ENCODE assay signal across 8 mouse cellular contexts in the genomic region with DNA sequence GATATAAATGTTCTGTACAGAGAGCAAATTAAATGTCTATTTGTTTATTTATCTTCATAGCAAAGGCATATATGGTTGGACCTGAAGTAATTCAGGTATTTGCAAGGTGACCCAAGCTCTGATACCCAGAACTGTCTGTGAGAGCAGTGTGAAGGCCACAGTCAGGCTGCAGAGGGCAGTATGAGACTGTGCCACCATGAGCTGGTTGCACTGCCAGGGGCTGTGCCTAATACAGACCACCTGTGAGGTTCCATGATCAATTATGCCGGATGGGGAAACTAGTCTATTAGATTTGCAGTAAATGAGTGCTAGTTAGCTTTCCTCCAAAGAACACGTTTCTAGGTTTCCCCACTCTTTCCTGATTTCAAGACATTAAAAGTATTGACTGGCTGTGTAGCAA.
DNase-seq lines count a peak whose midpoint lies in the region; ATAC-seq and TF ChIP-seq lines count a peak whose summit lies in the region.

No protein-coding gene starts in this region.

- ATAC-seq in lung, embryonic 14.5 days (ENCODE audit: insufficient read depth) = no peak
- peak; percentile 72; the same call in 1 of the 2 replicates for ATAC-seq in hindbrain, embryonic 14.5 days (ENCODE audit: low FRiP score)
- ATAC-seq in neural tube, embryonic 12.5 days (ENCODE audit: low FRiP score, low read depth) = peak; percentile 67
- no peak for ATAC-seq in erythroblast, adult 5-6 weeks (replicated peaks; ENCODE audit: low FRiP score, poor library complexity, severe bottlenecking)

- H3K36me3 ChIP-seq in lung, embryonic 14.5 days (ENCODE audit: insufficient read depth) = no peaks in the 10 kb centered on the region
- H3K36me3 ChIP-seq in hindbrain, embryonic 14.5 days (replicated peaks; ENCODE audit: control insufficient read depth, insufficient read depth) = no peaks in the 10 kb centered on the region
- no peaks in the 10 kb centered on the region for H3K36me3 ChIP-seq in neural tube, embryonic 12.5 days

- H3K4me2 ChIP-seq in lung, embryonic 14.5 days = no peak overlapping the region
- no peak overlapping the region for H3K4me2 ChIP-seq in hindbrain, embryonic 14.5 days (replicated peaks)
- H3K4me2 ChIP-seq in neural tube, embryonic 12.5 days (replicated peaks) = no peak overlapping the region

- peak; percentile 74 to 76 for DNase-seq in cerebellum, postnatal 10 days
- DNase-seq in cerebellum, adult 9-10 months = no peak
- DNase-seq in lung, embryonic 14.5 days = peak; percentile 60
- DNase-seq in lung, adult 18-20 months = no peak
- DNase-seq in hindbrain, embryonic 14.5 days (ENCODE audit: low spot score) = peak; percentile 73
- DNase-seq in spleen, postnatal 36 days (ENCODE audit: low spot score in 2 of 2) = no peak

- H3K9ac ChIP-seq in lung, embryonic 14.5 days = no peak overlapping the region
- no peak overlapping the region for H3K9ac ChIP-seq in hindbrain, embryonic 14.5 days
- no peak overlapping the region for H3K9ac ChIP-seq in neural tube, embryonic 12.5 days

- H3K27me3 ChIP-seq in lung, embryonic 14.5 days (ENCODE audit: insufficient read depth, low read length) = no peaks in the 10 kb centered on the region
- H3K27me3 ChIP-seq in hindbrain, embryonic 14.5 days (ENCODE audit: control insufficient read depth, insufficient read depth, low read length) = no peaks in the 10 kb centered on the region
- no peaks in the 10 kb centered on the region for H3K27me3 ChIP-seq in neural tube, embryonic 12.5 days (replicated peaks)

- H3K9me3 ChIP-seq in lung, embryonic 14.5 days (ENCODE audit: low read depth, low read length) = no peaks in the 10 kb centered on the region
- no peaks in the 10 kb centered on the region for H3K9me3 ChIP-seq in hindbrain, embryonic 14.5 days (ENCODE audit: control insufficient read depth, low read length)
- H3K9me3 ChIP-seq in neural tube, embryonic 12.5 days = no peaks in the 10 kb centered on the region

- 33% methylated on average over 2 of the region's 2 CpGs for WGBS in lung, embryonic 14.5 days
- WGBS in hindbrain, embryonic 14.5 days = 41% methylated on average over 2 of the region's 2 CpGs
- 49% methylated on average over 2 of the region's 2 CpGs for WGBS in neural tube, embryonic 12.5 days

- peak; percentile 78 for TF ChIP-seq CTCF in lung, embryonic 14.5 days (IDR thresholded peaks at IDR 0.05; ENCODE audit: low read depth)

- no peak overlapping the region for H3K4me3 ChIP-seq in lung, embryonic 14.5 days (ENCODE audit: low read depth, low read length)
- no peak overlapping the region for H3K4me3 ChIP-seq in hindbrain, embryonic 14.5 days (replicated peaks; ENCODE audit: low read length)
- H3K4me3 ChIP-seq in neural tube, embryonic 12.5 days = no peak overlapping the region

- no peak overlapping the region for H3K27ac ChIP-seq in lung, embryonic 14.5 days (ENCODE audit: low read depth)
- no peak overlapping the region for H3K27ac ChIP-seq in hindbrain, embryonic 14.5 days
- H3K27ac ChIP-seq in neural tube, embryonic 12.5 days = no peak overlapping the region

- H3K4me1 ChIP-seq in lung, embryonic 14.5 days (ENCODE audit: insufficient read depth) = no peaks in the 10 kb centered on the region
- H3K4me1 ChIP-seq in hindbrain, embryonic 14.5 days (replicated peaks; ENCODE audit: control insufficient read depth, insufficient read depth, low read length) = peaks cover 11% of the 10 kb centered on the region; the same call in 1 of the 2 replicates
- peaks cover 5% of the 10 kb centered on the region for H3K4me1 ChIP-seq in neural tube, embryonic 12.5 days

Comparison
In these comparisons a context has a peak if more than half of its experiments do, and no peak if none do; other contexts are left out.
1. DNase-seq: peak in cerebellum, postnatal 10 days (2 of 2), lung, embryonic 14.5 days (single experiment) and hindbrain, embryonic 14.5 days (single experiment); none in cerebellum, adult 9-10 months (single experiment), lung, adult 18-20 months (0 of 2) and spleen, postnatal 36 days (0 of 2).
2. ATAC-seq: peak in hindbrain, embryonic 14.5 days (single experiment) and neural tube, embryonic 12.5 days (single experiment); none in lung, embryonic 14.5 days (single experiment) and erythroblast, adult 5-6 weeks (single experiment).